Mouse (Mus musculus) MEL (cell line): ENCODE results near the gene Hyou1. TPM values are rescaled to one million over a fixed set of nuclear protein-coding genes. Genes with fewer than 3 reads are reported as not detected.

Source experiments
- DNase-seq: peaks from one replicate; pipeline ENCODE4 v3.0.0; 2011; ENCODE audit warnings: low read depth, low spot score
- H3K27ac ChIP-seq: 2 replicates; pipeline ENCODE4 v1.5.1; 2012; ENCODE audit warnings: low read depth, mild to moderate bottlenecking, control low read depth, low read length, moderate library complexity; ENCODE audit not compliant: control insufficient read depth
- H3K27me3 ChIP-seq, 2 experiments: fragments of 150-350 bp in 1 of 2; sonication (generic) in 1 of 2; 2 replicates each; pipeline ENCODE4 v1.6.1; 2012; ENCODE audit warnings: low read length in 2 of 2, mild to moderate bottlenecking in 2 of 2, improper control_type of control experiment in 1 of 2, moderate library complexity in 1 of 2; ENCODE audit not compliant: insufficient read depth in 2 of 2, control insufficient read depth in 1 of 2
- H3K36me3 ChIP-seq, 2 experiments: 2 replicates each; pipeline ENCODE4 v1.6.1; 2012 to 2014; ENCODE audit warnings: low read length in 2 of 2, improper control_type of control experiment in 1 of 2, inconsistent platforms in 1 of 2, mild to moderate bottlenecking in 1 of 2; ENCODE audit not compliant: insufficient read depth in 2 of 2, control insufficient read depth in 1 of 2
- H3K4me1 ChIP-seq, 2 experiments: fragments of 150-350 bp in 1 of 2; sonication (generic) in 1 of 2; 2 replicates each; pipeline ENCODE4 v1.6.1; 2012; ENCODE audit warnings: low read length in 2 of 2, improper control_type of control experiment in 1 of 2, mild to moderate bottlenecking in 1 of 2; ENCODE audit not compliant: insufficient read depth in 2 of 2, control insufficient read depth in 1 of 2
- H3K4me3 ChIP-seq, 2 experiments: fragments of 150-350 bp in 1 of 2; sonication (generic) in 1 of 2; 2 replicates each; pipeline ENCODE4 v1.5.1; 2012; ENCODE audit warnings: low read depth in 2 of 2, low read length in 2 of 2, mild to moderate bottlenecking in 2 of 2, moderate library complexity in 2 of 2, control low read depth in 1 of 2, improper control_type of control experiment in 1 of 2; ENCODE audit not compliant: control insufficient read depth in 1 of 2, insufficient read depth in 1 of 2
- H3K79me2 ChIP-seq: 2 replicates; pipeline ENCODE4 v1.6.1; 2012; ENCODE audit warnings: mild to moderate bottlenecking, low read length, moderate library complexity; ENCODE audit not compliant: control insufficient read depth, poor library complexity, insufficient read depth
- H3K9ac ChIP-seq: 2 replicates; pipeline ENCODE4 v1.6.1; 2012; ENCODE audit warnings: low read depth, mild to moderate bottlenecking, control low read depth, low read length, moderate library complexity; ENCODE audit not compliant: control insufficient read depth, poor library complexity, severe bottlenecking
- H3K9me3 ChIP-seq: fragments of 150-350 bp; sonication (generic); replicated peaks from 2 replicates; pipeline ENCODE4 v1.6.1; 2012; ENCODE audit warnings: mild to moderate bottlenecking, low read length, improper control_type of control experiment, moderate library complexity; ENCODE audit not compliant: insufficient read depth
- CHD1 ChIP-seq: IDR thresholded peaks from 2 replicates; pipeline ENCODE4 v1.6.1; 2012; ENCODE audit warnings: low read depth, mild to moderate bottlenecking, inconsistent platforms, low read length, improper control_type of control experiment
- CHD2 ChIP-seq: IDR thresholded peaks from 2 replicates; pipeline ENCODE4 v1.6.1; 2011; ENCODE audit warnings: low read length, improper control_type of control experiment
- CTCF ChIP-seq, 3 experiments: IDR thresholded peaks in 2 of 3; conservative IDR thresholded peaks in 1 of 3; 2 replicates each; pipeline ENCODE4 v1.5.1; 2011 to 2012; ENCODE audit warnings: low read length in 3 of 3, low read depth in 2 of 3, mild to moderate bottlenecking in 2 of 3, improper control_type of control experiment in 1 of 3, inconsistent platforms in 1 of 3, mixed read lengths in 1 of 3, moderate library complexity in 1 of 3; ENCODE audit not compliant: control insufficient read depth in 1 of 3, insufficient read depth in 1 of 3, poor library complexity in 1 of 3, severe bottlenecking in 1 of 3
- E2F4 ChIP-seq: IDR thresholded peaks from 2 replicates; pipeline ENCODE4 v1.6.1; 2011; ENCODE audit warnings: low read depth, low read length, improper control_type of control experiment, borderline replicate concordance
- ELF1 ChIP-seq: IDR thresholded peaks from 2 replicates; pipeline ENCODE4 v1.6.1; 2014; ENCODE audit warnings: low read depth, mild to moderate bottlenecking, inconsistent platforms, low read length, improper control_type of control experiment, moderate library complexity
- EP300 ChIP-seq, 2 experiments: IDR thresholded peaks; 2 replicates each; pipeline ENCODE4 v1.6.1; 2011; ENCODE audit warnings: improper control_type of control experiment in 2 of 2, low read length in 2 of 2, low read depth in 1 of 2, mild to moderate bottlenecking in 1 of 2
- ETS1 ChIP-seq: IDR thresholded peaks from 2 replicates; pipeline ENCODE4 v1.6.1; 2012; ENCODE audit warnings: low read depth, mild to moderate bottlenecking, inconsistent platforms, low read length, improper control_type of control experiment, moderate library complexity
- GABPA ChIP-seq: IDR thresholded peaks from 2 replicates; pipeline ENCODE4 v1.6.1; 2012; ENCODE audit warnings: low read depth, mild to moderate bottlenecking, inconsistent platforms, low read length, improper control_type of control experiment, moderate library complexity
- GATA1 ChIP-seq: IDR thresholded peaks from 2 replicates; pipeline ENCODE4 v1.6.1; 2011; ENCODE audit warnings: low read depth, low read length, improper control_type of control experiment
- HCFC1 ChIP-seq: IDR thresholded peaks from 2 replicates; pipeline ENCODE4 v1.6.1; 2012; ENCODE audit warnings: low read depth, mild to moderate bottlenecking, inconsistent platforms, low read length, improper control_type of control experiment, moderate library complexity
- JUND ChIP-seq: IDR thresholded peaks from 2 replicates; pipeline ENCODE4 v1.6.1; 2011; ENCODE audit warnings: low read depth, mild to moderate bottlenecking, improper control_type of control experiment, low read length
- MAFK ChIP-seq: IDR thresholded peaks from 2 replicates; pipeline ENCODE4 v1.6.1; 2011; ENCODE audit warnings: low read depth, mild to moderate bottlenecking, low read length, improper control_type of control experiment, borderline replicate concordance
- MAX ChIP-seq: IDR thresholded peaks from 2 replicates; pipeline ENCODE4 v1.6.1; 2011; ENCODE audit warnings: low read length, improper control_type of control experiment
- MAZ ChIP-seq: IDR thresholded peaks from 2 replicates; pipeline ENCODE4 v1.6.1; 2012; ENCODE audit warnings: low read depth, mild to moderate bottlenecking, inconsistent platforms, low read length, improper control_type of control experiment
- MEF2A ChIP-seq: IDR thresholded peaks from 2 replicates; pipeline ENCODE4 v1.6.1; 2014; ENCODE audit warnings: low read depth, mild to moderate bottlenecking, inconsistent platforms, low read length, improper control_type of control experiment; ENCODE audit not compliant: poor library complexity, insufficient replicate concordance, severe bottlenecking; ENCODE audit errors: extremely low read depth
- MYB ChIP-seq: IDR thresholded peaks from 2 replicates; pipeline ENCODE4 v1.6.1; 2011; ENCODE audit warnings: mild to moderate bottlenecking, low read depth, low read length, improper control_type of control experiment
- MYC ChIP-seq: IDR thresholded peaks from 2 replicates; pipeline ENCODE4 v1.6.1; 2011; ENCODE audit warnings: low read depth, mild to moderate bottlenecking, low read length, improper control_type of control experiment, moderate library complexity
- NELFE ChIP-seq: IDR thresholded peaks from 2 replicates; pipeline ENCODE4 v1.6.1; 2011; ENCODE audit warnings: low read depth, low read length, improper control_type of control experiment
- NRF1 ChIP-seq: IDR thresholded peaks from 2 replicates; pipeline ENCODE4 v1.6.1; 2014; ENCODE audit warnings: low read depth, mild to moderate bottlenecking, inconsistent platforms, low read length, improper control_type of control experiment, moderate library complexity; ENCODE audit not compliant: poor library complexity, insufficient read depth, severe bottlenecking
- POLR2AphosphoS2 ChIP-seq: IDR thresholded peaks from 2 replicates; pipeline ENCODE4 v1.6.1; 2011; ENCODE audit warnings: low read length, improper control_type of control experiment
- POLR2AphosphoS5 ChIP-seq: IDR thresholded peaks from 2 replicates; pipeline ENCODE4 v1.6.1; 2012; ENCODE audit warnings: low read depth, borderline replicate concordance, mild to moderate bottlenecking, inconsistent platforms, low read length, moderate library complexity, mixed read lengths
- RAD21 ChIP-seq: IDR thresholded peaks from 2 replicates; pipeline ENCODE4 v1.6.1; 2011; ENCODE audit warnings: mild to moderate bottlenecking, low read depth, low read length, improper control_type of control experiment
- RCOR1 ChIP-seq: IDR thresholded peaks from 2 replicates; pipeline ENCODE4 v1.6.1; 2012; ENCODE audit warnings: low read depth, mild to moderate bottlenecking, inconsistent platforms, low read length, improper control_type of control experiment
- SIN3A ChIP-seq: IDR thresholded peaks from 2 replicates; pipeline ENCODE4 v1.6.1; 2012; ENCODE audit warnings: low read length, improper control_type of control experiment, inconsistent platforms
- SMC3 ChIP-seq: IDR thresholded peaks from 2 replicates; pipeline ENCODE4 v1.6.1; 2011; ENCODE audit warnings: low read depth, low read length, improper control_type of control experiment
- TBP ChIP-seq: IDR thresholded peaks from 2 replicates; pipeline ENCODE4 v1.8.0; 2011; ENCODE audit warnings: low read depth, low read length, improper control_type of control experiment
- TCF12 ChIP-seq: IDR thresholded peaks from 2 replicates; pipeline ENCODE4 v1.6.1; 2014; ENCODE audit warnings: low read depth, mild to moderate bottlenecking, inconsistent platforms, low read length, improper control_type of control experiment, moderate library complexity
- UBTF ChIP-seq: IDR thresholded peaks from 2 replicates; pipeline ENCODE4 v1.6.1; 2012; ENCODE audit warnings: low read depth, mild to moderate bottlenecking, inconsistent platforms, low read length, improper control_type of control experiment, moderate library complexity, borderline replicate concordance; ENCODE audit not compliant: insufficient read depth
- USF1 ChIP-seq: IDR thresholded peaks from 2 replicates; pipeline ENCODE4 v1.6.1; 2014; ENCODE audit warnings: low read depth, mild to moderate bottlenecking, inconsistent platforms, low read length, improper control_type of control experiment, moderate library complexity
- USF2 ChIP-seq, 2 experiments: IDR thresholded peaks; 2 replicates each; pipeline ENCODE4 v1.6.1; 2011 to 2012; ENCODE audit warnings: improper control_type of control experiment in 2 of 2, low read length in 2 of 2, borderline replicate concordance in 1 of 2, inconsistent platforms in 1 of 2, low read depth in 1 of 2, mild to moderate bottlenecking in 1 of 2; ENCODE audit not compliant: insufficient read depth in 1 of 2
- ZC3H11A ChIP-seq: IDR thresholded peaks from 2 replicates; pipeline ENCODE4 v1.6.1; 2012; ENCODE audit warnings: low read depth, mild to moderate bottlenecking, inconsistent platforms, low read length, improper control_type of control experiment
- ZKSCAN1 ChIP-seq: IDR thresholded peaks from 2 replicates; pipeline ENCODE4 v1.6.1; 2012; ENCODE audit warnings: low read depth, mild to moderate bottlenecking, inconsistent platforms, low read length, improper control_type of control experiment, moderate library complexity
- ZNF384 ChIP-seq: IDR thresholded peaks from 2 replicates; pipeline ENCODE4 v1.6.1; 2012; ENCODE audit warnings: low read depth, mild to moderate bottlenecking, inconsistent platforms, low read length, improper control_type of control experiment
- polyA plus RNA-seq, 2 experiments: library from polyadenylated mRNA; stranded (reverse) in 1 of 2; unstranded in 1 of 2; fragments of >175 nt in 1 of 2; fragments of >200 nt in 1 of 2; gene quantifications; 2 replicates each; pipeline versions ENCODE4 v1.2.1 to v1.2.4; 2012; ENCODE audit warnings: low replicate concordance in 2 of 2, low read depth in 1 of 2; ENCODE audit not compliant: insufficient read length in 2 of 2, insufficient read depth in 1 of 2, missing spikeins in 1 of 2
- total RNA-seq: library from RNA; depleted of rRNA; stranded (reverse); fragments of 300-350 nt; gene quantifications from 2 replicates; pipeline ENCODE4 v1.2.3, GENCODE M21; 2012

Gene Hyou1
- total and polyA plus RNA-seq, 3 experiments = 160 to 186 TPM; not detected in 1

DNA sequence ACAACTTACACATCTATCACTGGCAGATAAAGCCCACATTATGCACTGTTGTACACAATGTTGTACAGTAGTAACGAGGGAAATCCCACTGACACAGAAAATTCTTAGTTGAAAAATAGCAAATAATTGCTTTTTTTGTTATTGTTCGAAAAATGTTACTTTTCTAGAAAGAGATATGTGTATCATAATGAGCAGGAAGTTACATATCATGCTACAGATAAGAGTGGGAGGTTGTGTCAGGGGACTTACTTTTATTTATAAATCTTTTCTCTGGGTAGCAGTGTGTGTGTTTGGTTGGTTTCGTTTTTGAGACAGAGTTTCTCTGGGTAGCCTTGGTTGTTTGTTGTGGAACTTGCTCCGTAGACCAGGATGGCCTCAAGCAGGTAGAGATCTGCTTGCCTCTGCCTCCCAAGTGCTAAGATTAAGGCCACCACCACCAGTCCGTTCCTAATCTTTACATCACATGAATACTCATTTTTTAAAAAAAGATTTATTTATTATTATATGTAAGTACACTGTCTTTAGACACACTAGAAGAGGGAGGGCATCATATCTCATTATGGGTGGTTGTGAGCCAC is 1.0 kb upstream of the Hyou1 start:
- no peak for TF ChIP-seq ELF1
- TF ChIP-seq ZKSCAN1 = no peak
- no peak for TF ChIP-seq USF1
- TF ChIP-seq POLR2AphosphoS2 = no peak; the same call in 1 of the 2 replicates
- no peak for TF ChIP-seq HCFC1
- peak; percentile 63 for TF ChIP-seq ETS1
- TF ChIP-seq EP300 (IDR thresholded peaks at IDR 0.05; ENCODE audit: low read depth in 1 of 2, low read length in 2 of 2) = peak; percentile 33 to 60; a peak in 3 of 4 replicates
- 0 out of 2 replicates have a peak, but pooled peaks have one; percentile 19 for TF ChIP-seq TCF12
- TF ChIP-seq MYB = no peak
- no peak for TF ChIP-seq ZNF384
- peak; percentile 76 for TF ChIP-seq GATA1
- TF ChIP-seq RCOR1 = peak; percentile 58; the same call in 1 of the 2 replicates
- TF ChIP-seq CHD2 = no peak
- TF ChIP-seq CTCF (IDR thresholded peaks at IDR 0.05 in 2 of 3, conservative IDR thresholded peaks at IDR 0.05 in 1 of 3; ENCODE audit: control insufficient read depth in 1 of 3, insufficient read depth in 1 of 3, low read depth in 2 of 3, low read length in 3 of 3, poor library complexity in 1 of 3, severe bottlenecking in 1 of 3) = no peak
- no peak; the same call in 1 of the 2 replicates for TF ChIP-seq TBP
- no peak for TF ChIP-seq ZC3H11A
- peak; percentile 27; the same call in 1 of the 2 replicates for TF ChIP-seq CHD1
- no peak for TF ChIP-seq RAD21
- no peak for TF ChIP-seq POLR2AphosphoS5
- TF ChIP-seq SMC3 = no peak
- no peak for TF ChIP-seq UBTF
- TF ChIP-seq NELFE = no peak
- 0 out of 2 replicates have a peak, but pooled peaks have one; percentile 48 for TF ChIP-seq MYC
- TF ChIP-seq MEF2A = no peak
- no peak for TF ChIP-seq GABPA
- no peak for TF ChIP-seq NRF1
- peak; percentile 71 for TF ChIP-seq SIN3A
- TF ChIP-seq E2F4 = no peak
- TF ChIP-seq MAZ = no peak
- TF ChIP-seq MAFK = no peak
- TF ChIP-seq JUND = no peak
- TF ChIP-seq MAX = no peak
- TF ChIP-seq USF2 (IDR thresholded peaks at IDR 0.05; ENCODE audit: borderline replicate concordance in 1 of 2, insufficient read depth in 1 of 2, low read depth in 1 of 2, low read length in 2 of 2) = no peak
- H3K4me3 ChIP-seq = peak overlapping the region; percentile 77 to 89
- peak; percentile 60 for DNase-seq
- peaks cover 0 to 9% of the 10 kb centered on the region in 2 experiments; a peak in 3 of 4 replicates for H3K4me1 ChIP-seq
- no peaks in the 10 kb centered on the region for H3K9me3 ChIP-seq
- no peaks in the 10 kb centered on the region for H3K27me3 ChIP-seq
- H3K27ac ChIP-seq = peak overlapping the region; percentile 89
- H3K9ac ChIP-seq = peak overlapping the region; percentile 89
- peaks cover 8 to 10% of the 10 kb centered on the region in 2 experiments for H3K36me3 ChIP-seq
- peaks cover 26% of the 10 kb centered on the region for H3K79me2 ChIP-seq
